Mouse (Mus musculus) kidney, adult 2 months (tissue): ENCODE measurements at regions not wholly inside any gene's neighbourhood (a gene's known extent, or its start where the extent isn't known, plus 50 kb on each side); places are given as distances from the start of the nearest gene placed in this dataset.

Experiments used
- DNase-seq: peaks from one replicate; pipeline ENCODE4 v3.0.0; 2021
- H3K27ac ChIP-seq: fragments of 200-500 bp; 2 replicates; pipeline ENCODE4 v1.5.1; 2012; ENCODE audit warnings: low read depth, low read length, control low read depth, inconsistent platforms; ENCODE audit not compliant: insufficient read depth
- H3K27me3 ChIP-seq: fragments of 200-500 bp; replicated peaks from 2 replicates; pipeline ENCODE4 v1.6.1; 2012; ENCODE audit warnings: mild to moderate bottlenecking, moderate library complexity, low read length, inconsistent platforms; ENCODE audit not compliant: control insufficient read depth, insufficient read depth
- H3K36me3 ChIP-seq: fragments of 200-500 bp; 2 replicates; pipeline ENCODE4 v1.6.1; 2012; ENCODE audit warnings: mild to moderate bottlenecking, moderate library complexity, low read length, inconsistent platforms; ENCODE audit not compliant: control insufficient read depth, insufficient read depth
- H3K4me1 ChIP-seq: fragments of 200-500 bp; 2 replicates; pipeline ENCODE4 v1.6.1; 2011; ENCODE audit warnings: low read length; ENCODE audit not compliant: control insufficient read depth, insufficient read depth
- H3K4me3 ChIP-seq: fragments of 200-500 bp; 2 replicates; pipeline ENCODE4 v1.5.1; 2011; ENCODE audit warnings: mild to moderate bottlenecking, low read depth, low read length, control low read depth; ENCODE audit not compliant: insufficient read depth
- CTCF ChIP-seq: fragments of 200-500 bp; conservative IDR thresholded peaks from 2 replicates; pipeline ENCODE4 v1.5.1; 2011; ENCODE audit warnings: low read depth, mild to moderate bottlenecking, control low read depth, low read length, moderate library complexity, mixed read lengths; ENCODE audit not compliant: insufficient read depth, insufficient read length
- POLR2A ChIP-seq: fragments of 200-500 bp; IDR thresholded peaks from one replicate; pipeline ENCODE4 v1.6.1; 2011; ENCODE audit warnings: low read depth, low read length, control low read depth
- WGBS: fragments of 180-500 bp; shearing (Covaris S2); methylation state at CpG from one replicate; pipeline ENCODE4 v1.1.7; 2018; 5-methylcytosine and 5-hydroxymethylcytosine counted together

DNA sequence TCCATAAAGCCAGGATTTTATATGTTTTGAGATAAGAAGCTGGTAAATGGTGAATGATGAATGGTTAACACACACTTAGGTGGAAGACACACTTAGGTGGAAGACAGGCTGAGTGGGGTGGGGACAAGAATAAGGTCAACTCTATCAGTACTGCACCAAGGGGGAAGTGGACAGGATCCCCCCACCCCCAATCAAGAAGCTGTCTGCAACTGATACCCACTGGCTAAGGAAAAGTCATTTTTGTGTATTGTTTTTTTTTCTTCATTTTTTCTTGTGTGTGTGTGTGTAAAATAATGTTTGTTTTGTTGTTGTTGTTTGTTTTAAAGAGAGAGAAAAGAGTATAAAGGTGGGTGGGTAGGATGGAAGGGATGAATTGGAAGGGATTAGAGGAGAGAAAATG, 109.4 kb upstream of the Tmem164 start:
- no peaks in the 10 kb centered on the region for H3K4me1 ChIP-seq
- TF ChIP-seq CTCF (no peak), POLR2A (no peak)
- no peaks in the 10 kb centered on the region for H3K27me3 ChIP-seq
- H3K4me3 ChIP-seq, result no peak overlapping the region
- H3K27ac ChIP-seq, result no peak overlapping the region
- H3K36me3 ChIP-seq, result no peaks in the 10 kb centered on the region
- no peak for DNase-seq

GRCm38 (mm10) chrX:142574022-142574421, 107.2 kb upstream of the Tmem164 start:
- no peaks in the 10 kb centered on the region for H3K36me3 ChIP-seq
- H3K4me1 ChIP-seq, result no peaks in the 10 kb centered on the region
- no peak overlapping the region for H3K4me3 ChIP-seq
- no peak for DNase-seq
- TF ChIP-seq POLR2A, result no peak
- no peak for TF ChIP-seq CTCF
- 96% methylated on average over 4 of the region's 4 CpGs for WGBS
- H3K27ac ChIP-seq, result no peak overlapping the region
- no peaks in the 10 kb centered on the region for H3K27me3 ChIP-seq

DNA sequence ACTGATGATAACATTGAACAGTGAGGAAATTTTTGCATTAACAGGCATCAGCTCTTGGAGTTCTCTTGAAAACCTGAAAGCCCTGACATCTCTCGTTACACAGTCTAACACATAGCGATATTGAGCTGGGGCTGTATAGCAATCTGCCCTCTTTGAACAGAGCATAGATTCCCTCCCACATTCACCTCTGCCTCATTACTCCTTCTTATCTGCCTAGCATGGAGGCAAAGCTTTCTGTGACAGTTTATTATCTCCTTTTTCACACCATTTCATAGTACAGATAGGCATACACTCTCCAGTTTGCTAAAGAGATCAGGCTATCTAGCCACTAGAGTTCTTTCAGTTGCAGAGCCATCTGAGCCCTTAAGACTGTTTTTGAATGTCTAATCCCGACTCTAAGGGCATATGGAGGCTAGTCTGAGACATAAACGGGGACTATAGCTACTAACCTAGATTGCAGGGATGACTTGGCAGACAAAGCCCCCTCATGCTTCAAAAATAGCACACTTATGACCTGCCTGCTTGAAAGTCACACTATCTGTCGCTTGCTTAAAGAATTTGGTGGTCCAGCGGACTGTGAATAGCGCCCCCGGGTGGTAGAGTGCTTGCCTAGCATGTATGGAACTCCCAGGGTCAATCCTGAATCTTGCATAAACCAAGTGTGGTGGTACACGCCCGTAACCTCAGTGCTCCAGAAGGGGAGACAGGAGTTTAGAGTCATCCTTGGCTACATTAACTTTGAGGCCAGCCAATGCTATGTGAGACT, 106.1 kb upstream of the Tmem164 start:
- Histone ChIP-seq H3K27me3 (no peaks in the 10 kb centered on the region), H3K4me3 (no peak overlapping the region), H3K36me3 (no peaks in the 10 kb centered on the region), H3K27ac (no peak overlapping the region), H3K4me1 (no peaks in the 10 kb centered on the region)
- no peak for TF ChIP-seq CTCF
- TF ChIP-seq POLR2A, result no peak
- no peak for DNase-seq
- 62% methylated on average over 10 of the region's 10 CpGs for WGBS

GRCm38 (mm10) chrX:142576127-142576526, 105.1 kb upstream of the Tmem164 start:
- Histone ChIP-seq H3K4me3 (no peak overlapping the region), H3K36me3 (no peaks in the 10 kb centered on the region), H3K27ac (no peak overlapping the region), H3K27me3 (no peaks in the 10 kb centered on the region), H3K4me1 (no peaks in the 10 kb centered on the region)
- whole genome bisulfite sequencing, result 90% methylated on average over 3 of the region's 3 CpGs
- TF ChIP-seq CTCF, result no peak
- no peak for TF ChIP-seq POLR2A
- no peak for DNase-seq

DNA sequence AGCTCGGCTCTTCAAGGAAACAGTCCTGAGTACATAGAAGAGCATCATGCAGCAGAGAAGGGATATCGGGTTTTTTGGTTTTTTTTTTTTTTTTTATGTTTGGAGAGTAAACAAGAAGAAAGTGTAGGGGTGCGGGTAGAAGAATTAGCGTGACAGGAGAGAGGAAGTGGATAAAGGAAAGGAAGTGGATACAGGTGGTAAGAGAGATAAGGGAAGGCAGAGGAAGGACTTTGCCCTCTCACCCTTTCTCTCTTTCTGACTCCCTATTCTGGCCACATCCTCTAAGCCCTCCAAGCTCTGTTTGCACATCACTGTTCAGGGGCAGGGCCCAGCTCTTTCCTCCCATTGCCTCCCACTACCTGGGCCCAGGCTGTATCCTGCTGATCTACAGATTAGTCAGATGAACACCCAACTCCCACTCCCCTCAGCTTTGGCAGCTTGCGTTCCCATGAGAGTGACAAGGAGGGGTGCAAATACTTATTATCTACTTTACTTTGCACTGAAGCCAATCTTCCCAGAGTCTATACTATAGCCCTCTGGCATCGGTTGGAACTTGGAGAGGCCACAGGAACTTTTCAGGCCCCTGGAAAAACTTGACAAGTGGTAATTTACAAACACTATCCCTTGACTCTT, 103.6 kb upstream of the Tmem164 start:
- Histone ChIP-seq H3K27ac (no peak overlapping the region), H3K4me1 (no peaks in the 10 kb centered on the region), H3K27me3 (no peaks in the 10 kb centered on the region), H3K36me3 (no peaks in the 10 kb centered on the region), H3K4me3 (no peak overlapping the region)
- WGBS, result 62% methylated on average over 5 of the region's 6 CpGs
- TF ChIP-seq CTCF (no peak), POLR2A (no peak)
- DNase-seq, result no peak

- H3K36me3 ChIP-seq, result no peaks in the 10 kb centered on the region
- H3K27ac ChIP-seq, result no peak overlapping the region
- TF ChIP-seq CTCF, result no peak
- TF ChIP-seq POLR2A, result no peak
Observed at GRCm38 (mm10) chrX:142585281-142585680, 95.9 kb upstream of the Tmem164 start.

GRCm38 (mm10) chrX:142599377-142599776, 81.8 kb upstream of the Tmem164 start:
- Histone ChIP-seq H3K36me3 (no peaks in the 10 kb centered on the region), H3K4me3 (no peak overlapping the region), H3K27me3 (no peaks in the 10 kb centered on the region), H3K4me1 (no peaks in the 10 kb centered on the region), H3K27ac (no peak overlapping the region)
- WGBS, result 96% methylated on average over 2 of the region's 2 CpGs
- TF ChIP-seq POLR2A, result no peak
- no peak for TF ChIP-seq CTCF
- no peak for DNase-seq

More at GRCm38 (mm10) chrX:142585281-142585680, 95.9 kb upstream of the Tmem164 start:
- WGBS, result 67% methylated on average over 2 of the region's 2 CpGs
- H3K27me3 ChIP-seq, result no peaks in the 10 kb centered on the region
- no peak overlapping the region for H3K4me3 ChIP-seq
- DNase-seq, result no peak
- no peaks in the 10 kb centered on the region for H3K4me1 ChIP-seq
